Mouse (Mus musculus): Measurements from ENCODE around the gene Nosip.

DNA sequence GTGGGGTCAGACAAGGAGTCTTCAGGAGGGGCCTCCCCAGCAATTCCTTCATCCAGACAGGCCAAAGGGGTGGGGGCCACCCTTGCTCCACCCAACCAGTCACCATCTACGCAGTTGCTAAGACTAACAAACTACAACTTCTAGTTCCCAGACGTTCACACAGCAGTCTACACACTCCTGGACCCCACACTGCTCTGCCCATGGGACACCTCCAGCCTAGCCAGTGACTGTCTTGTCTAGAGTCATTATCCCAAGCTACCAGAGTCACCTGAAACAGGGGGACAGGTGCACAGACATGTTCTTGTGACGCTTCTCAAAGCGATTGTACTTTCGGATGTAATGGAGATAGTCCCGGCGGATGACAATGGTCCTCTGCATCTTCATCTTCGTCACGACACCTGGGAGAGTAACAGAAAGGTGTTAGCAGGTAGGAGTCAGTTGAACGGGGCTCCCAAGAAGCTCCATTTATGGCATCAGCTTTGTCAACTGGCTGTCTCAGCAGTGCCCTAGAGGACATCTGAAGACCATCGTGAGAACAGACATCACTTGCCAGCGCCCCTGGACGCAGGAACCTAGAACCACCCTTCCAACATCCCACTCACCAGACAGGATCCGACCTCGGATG, 60.4 kb downstream of the Nosip start:
- TF ChIP-seq BHLHE40 (IDR thresholded peaks at IDR 0.05; ENCODE audit: low read depth, low read length), result no peak
- no peak for TF ChIP-seq USF2 (conservative IDR thresholded peaks at IDR 0.05; ENCODE audit: low read depth, low read length)
- no peak for TF ChIP-seq CTCF (conservative IDR thresholded peaks at IDR 0.05 in 1 of 2, IDR thresholded peaks at IDR 0.05 in 1 of 2; ENCODE audit: low read depth in 2 of 2, low read length in 2 of 2)
- TF ChIP-seq POLR2A (IDR thresholded peaks at IDR 0.05; ENCODE audit: low read depth, low read length), result no peak
- no peak for TF ChIP-seq CHD2 (IDR thresholded peaks at IDR 0.05; ENCODE audit: low read length)
- TF ChIP-seq SMC3 (IDR thresholded peaks at IDR 0.05; ENCODE audit: low read depth, low read length), result no peak
- no peak for TF ChIP-seq E2F4 (IDR thresholded peaks at IDR 0.05; ENCODE audit: insufficient replicate concordance, low read depth, low read length)
- no peak for TF ChIP-seq MAX (IDR thresholded peaks at IDR 0.05; ENCODE audit: low read length)
- no peak for TF ChIP-seq JUND (conservative IDR thresholded peaks at IDR 0.05; ENCODE audit: low read depth, low read length)
- TF ChIP-seq ETS1 (conservative IDR thresholded peaks at IDR 0.05; ENCODE audit: low read depth, low read length), result no peak
- no peak for TF ChIP-seq MEF2A (IDR thresholded peaks at IDR 0.05; ENCODE audit: borderline replicate concordance, low read depth, low read length)
- no peak for TF ChIP-seq TBP (conservative IDR thresholded peaks at IDR 0.05; ENCODE audit: low read depth, low read length)

Data from CH12.LX (cell line).